Mouse (Mus musculus) bone marrow macrophage, adult 2 months (primary cell): ENCODE measurements around the gene Antxr1.

Experiments
- CTCF ChIP-seq: IDR thresholded peaks from 2 replicates; pipeline ENCODE4 v1.5.1; 2012; ENCODE audit warnings: low read depth, mild to moderate bottlenecking, low read length, moderate library complexity
- POLR2A ChIP-seq: IDR thresholded peaks from 2 replicates; pipeline ENCODE4 v1.6.1; 2012; ENCODE audit warnings: mild to moderate bottlenecking, low read depth, low read length, borderline replicate concordance

GRCm38 (mm10) chr6:87152461-87153230, 183.0 kb downstream of the Antxr1 start:
- no peak for TF ChIP-seq POLR2A
- TF ChIP-seq CTCF: no peak
